Mouse (Mus musculus): ENCODE measurements around the gene Alox5ap. TPM values are rescaled to one million over a fixed set of nuclear protein-coding genes. Genes with fewer than 3 reads are reported as not detected.

Alox5ap gene
- total RNA-seq, 2 experiments from 2014 or later, result 7.8 to 11.1 TPM

GRCm38 (mm10) chr5:149329098-149329887 lies 64.7 kb downstream of the Alox5ap start:
- no peak overlapping the region for H3K4me3 ChIP-seq
- no peak for TF ChIP-seq CTCF (conservative IDR thresholded peaks at IDR 0.05)
- H3K27ac ChIP-seq, result no peak overlapping the region
- DNase-seq (ENCODE audit: low spot score in 2 of 2), result no peak

DNA sequence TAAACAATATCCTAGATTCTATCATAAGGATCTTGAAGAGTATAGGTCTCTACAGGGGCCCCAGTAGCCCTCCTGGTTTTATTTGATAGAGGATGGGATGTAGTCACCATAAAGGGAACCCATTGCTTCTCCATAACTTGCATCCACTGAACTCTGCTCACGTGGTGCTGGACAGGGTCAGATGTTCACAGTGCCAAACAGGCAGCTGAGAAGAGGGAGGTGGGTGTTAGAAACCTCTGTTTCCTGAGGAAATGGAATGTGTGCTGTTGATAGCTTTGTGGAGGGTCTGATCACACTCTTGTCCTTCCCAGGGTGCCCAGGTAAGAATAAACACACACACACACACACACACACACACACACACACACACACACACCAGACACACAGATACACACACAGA lies 66.0 kb downstream of the Alox5ap start:
- Histone ChIP-seq H3K27ac (no peak overlapping the region), H3K4me3 (no peak overlapping the region)
- no peak for TF ChIP-seq CTCF (conservative IDR thresholded peaks at IDR 0.05)
- DNase-seq (ENCODE audit: low spot score in 2 of 2), result no peak

GRCm38 (mm10) chr5:149331407-149332143 lies 67.0 kb downstream of the Alox5ap start:
- no peak for DNase-seq (ENCODE audit: low spot score in 2 of 2)
- H3K4me3 ChIP-seq, result no peak overlapping the region
- H3K27ac ChIP-seq, result no peak overlapping the region
- TF ChIP-seq CTCF (conservative IDR thresholded peaks at IDR 0.05), result no peak

- no peak overlapping the region for H3K4me3 ChIP-seq
- no peak for TF ChIP-seq CTCF (conservative IDR thresholded peaks at IDR 0.05)
- no peak for DNase-seq (ENCODE audit: low spot score in 2 of 2)
- no peak overlapping the region for H3K27ac ChIP-seq
Measured at GRCm38 (mm10) chr5:149332787-149333186, 68.2 kb downstream of the Alox5ap start.

DNA sequence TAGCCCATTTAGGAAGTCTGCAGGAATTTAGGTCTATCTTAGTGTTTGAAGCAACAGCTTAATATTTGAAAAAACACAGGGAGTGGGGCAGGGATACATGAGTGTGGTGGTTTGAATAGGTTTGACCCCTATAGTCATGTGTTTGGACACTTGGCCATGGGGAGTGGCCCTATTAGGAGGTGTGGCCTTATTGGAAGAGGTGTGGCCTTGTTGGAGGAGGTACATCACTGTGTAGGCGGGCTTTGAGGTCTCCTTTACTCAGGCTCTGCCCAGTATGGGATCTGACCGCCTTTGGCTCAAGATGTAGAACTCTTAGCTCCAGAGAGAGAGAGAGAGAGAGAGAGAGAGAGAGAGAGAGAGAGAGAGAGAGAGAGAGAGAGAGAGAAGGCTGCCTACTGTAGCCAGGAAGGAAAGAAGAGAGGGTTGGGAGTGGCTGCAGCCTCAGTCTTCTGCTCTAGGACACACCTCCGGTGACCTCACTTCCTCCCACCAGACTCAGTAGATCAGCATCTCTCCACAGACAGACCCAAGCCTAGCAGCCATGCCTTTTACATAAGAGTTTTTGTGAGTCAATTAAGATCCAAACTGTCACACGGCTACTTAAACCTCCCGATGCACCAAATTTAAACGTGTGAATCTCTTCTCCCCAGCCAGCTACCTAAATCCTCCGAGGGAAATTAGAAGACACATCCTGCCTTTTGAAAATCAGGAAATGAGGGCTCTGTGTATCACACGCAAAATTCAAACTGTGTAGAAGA lies 69.6 kb downstream of the Alox5ap start:
- Histone ChIP-seq H3K4me3 (no peak overlapping the region), H3K27ac (peak overlapping the region; percentile 54; the same call in 1 of the 2 replicates)
- no peak for DNase-seq (ENCODE audit: low spot score in 2 of 2)
- no peak for TF ChIP-seq CTCF (conservative IDR thresholded peaks at IDR 0.05)

GRCm38 (mm10) chr5:149335009-149335408 lies 70.4 kb downstream of the Alox5ap start:
- no peak overlapping the region for H3K4me3 ChIP-seq
- DNase-seq (ENCODE audit: low spot score in 2 of 2), result peak in 1 of 2 experiments; percentile 31
- peak overlapping the region; percentile 54 for H3K27ac ChIP-seq
- TF ChIP-seq CTCF (conservative IDR thresholded peaks at IDR 0.05), result no peak; the same call in 1 of the 2 replicates

DNA sequence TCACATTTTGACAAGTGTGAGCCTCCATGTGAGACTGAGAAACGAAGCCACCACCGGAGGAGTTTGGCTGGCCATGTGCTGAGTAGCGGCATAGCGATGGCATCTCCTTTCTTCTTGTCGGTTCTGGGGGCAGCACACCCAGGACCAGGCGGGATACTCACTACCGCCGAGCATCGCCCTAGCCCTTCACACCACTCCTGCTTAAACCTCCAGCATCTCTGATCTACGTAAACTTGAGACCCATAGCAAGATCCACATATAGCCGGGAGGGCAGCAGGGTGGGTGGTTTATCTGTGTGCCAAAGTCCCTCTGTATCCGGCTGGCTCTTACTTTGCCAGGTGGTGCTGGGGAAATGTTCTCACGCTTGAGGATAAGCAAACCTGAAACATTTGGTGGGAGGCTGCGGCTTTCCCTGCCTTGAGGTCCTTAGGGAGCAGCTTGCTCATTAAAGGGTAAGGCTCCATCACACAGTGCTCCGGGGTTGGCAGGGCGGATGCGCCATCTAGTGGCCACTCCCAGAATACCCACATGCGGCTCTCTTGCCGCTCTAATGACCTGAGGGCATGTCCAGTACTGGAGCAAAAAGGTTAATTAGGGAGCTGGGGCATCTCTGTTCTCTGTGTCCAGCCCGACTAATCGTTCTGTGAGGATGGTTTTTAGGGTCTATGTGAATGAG lies 71.1 kb downstream of the Alox5ap start:
- TF ChIP-seq CTCF (conservative IDR thresholded peaks at IDR 0.05), result peak; percentile 96
- Histone ChIP-seq H3K4me3 (no peak overlapping the region), H3K27ac (peak overlapping the region; percentile 54)
- peak; percentile 76 to 88 for DNase-seq (ENCODE audit: low spot score in 2 of 2)

- no peak for DNase-seq (ENCODE audit: low spot score in 2 of 2)
- no peak for TF ChIP-seq CTCF (conservative IDR thresholded peaks at IDR 0.05)
- peak overlapping the region; percentile 47 for H3K4me3 ChIP-seq
- H3K27ac ChIP-seq, result peak overlapping the region; percentile 96
Measured at GRCm38 (mm10) chr5:149337148-149337547, 72.6 kb downstream of the Alox5ap start.

Small RNAs within 50 kb of the gene (microRNA-seq; reads per million reads assigned to microRNA genes)
- gene Gm24105, result 0 to 0.32 reads per million in 2 experiments

Other genes starting within 250 kb of the Alox5ap start
- gene Uspl1, start 80.4 kb upstream of the Alox5ap start, total RNA-seq (2021), result 10 to 100 TPM; 38.8 to 39.0 TPM
- 100 to 1,000 TPM; 143 to 147 TPM for gene Hmgb1, start 80.3 kb upstream of the Alox5ap start, total RNA-seq (2021)
- gene Medag, start 147.0 kb downstream of the Alox5ap start, total RNA-seq (2021), result 1 to 10 TPM; 3.9 to 4.0 TPM
- gene Tex26, start 174.9 kb downstream of the Alox5ap start, total RNA-seq (2021), result under 1 TPM; 0.49 to 0.69 TPM

Measured in layer of hippocampus, adult 2 months (tissue).